Mouse (Mus musculus) kidney, adult 2 months (tissue): Measurements from ENCODE around the gene Gm21885.

Experiments
- CTCF ChIP-seq: fragments of 200-500 bp; conservative IDR thresholded peaks from 2 replicates; pipeline ENCODE4 v1.5.1; 2011; ENCODE audit warnings: low read depth, mild to moderate bottlenecking, control low read depth, low read length, moderate library complexity, mixed read lengths; ENCODE audit not compliant: insufficient read depth, insufficient read length
- POLR2A ChIP-seq: fragments of 200-500 bp; IDR thresholded peaks from one replicate; pipeline ENCODE4 v1.6.1; 2011; ENCODE audit warnings: low read depth, low read length, control low read depth

DNA sequence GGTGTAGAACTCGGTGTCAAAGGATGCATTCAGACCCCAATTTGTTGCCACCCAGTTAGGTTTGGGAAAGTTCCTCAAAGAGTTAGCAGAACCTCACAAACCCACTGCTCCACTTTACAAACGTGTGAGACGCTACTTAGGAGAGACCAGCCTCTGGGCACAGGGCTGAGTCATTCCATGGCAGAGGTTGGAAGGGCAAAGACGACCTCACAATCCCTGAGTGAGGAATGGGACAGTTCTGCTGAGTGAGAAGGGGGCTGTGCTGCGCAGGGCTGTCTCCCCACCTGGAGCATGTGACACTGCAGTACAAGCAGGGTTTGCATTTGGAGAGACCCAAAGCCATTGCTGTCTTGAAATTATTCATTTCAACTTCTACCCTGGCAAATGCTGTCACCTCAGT, 618 bp downstream of the Gm21885 start:
- TF ChIP-seq POLR2A (no peak), CTCF (no peak)
